Comparison of ENCODE assay signal across 8 mouse cellular contexts in genomic region chr15:78832701-78833123, GRCm38 (mm10). TPM values are rescaled to one million over a fixed set of nuclear protein-coding genes. Genes with fewer than 3 reads are reported as not detected.
DNase-seq lines count a peak whose midpoint lies in the region; ATAC-seq and TF ChIP-seq lines count a peak whose summit lies in the region.

No protein-coding gene starts in this region.

- no peaks in the 10 kb centered on the region for H3K36me3 ChIP-seq in neural tube, embryonic 11.5 days (ENCODE audit: control insufficient read depth, insufficient read depth, low read length)
- no peaks in the 10 kb centered on the region for H3K36me3 ChIP-seq in forebrain, embryonic 13.5 days (ENCODE audit: poor library complexity, severe bottlenecking)
- H3K36me3 ChIP-seq in heart, embryonic 15.5 days = no peaks in the 10 kb centered on the region
- H3K36me3 ChIP-seq in liver, embryonic 13.5 days = no peaks in the 10 kb centered on the region

- 8% methylated on average over 14 of the region's 14 CpGs for WGBS in neural tube, embryonic 11.5 days
- 3% methylated on average over 13 of the region's 14 CpGs for WGBS in forebrain, embryonic 13.5 days
- WGBS in heart, embryonic 15.5 days = 21% methylated on average over 14 of the region's 14 CpGs
- 52% methylated on average over 14 of the region's 14 CpGs for WGBS in liver, embryonic 13.5 days (ENCODE audit: insufficient replicate concordance)
- 39% methylated on average over 14 of the region's 14 CpGs for WGBS in olfactory bulb, adult 2 months

- peak; percentile 68 for ATAC-seq in neural tube, embryonic 11.5 days (ENCODE audit: insufficient read depth, low FRiP score, low TSS enrichment)
- peak; percentile 73 for ATAC-seq in forebrain, embryonic 13.5 days
- ATAC-seq in heart, embryonic 15.5 days (replicated peaks; ENCODE audit: insufficient number of reproducible peaks, insufficient read depth, low FRiP score, low read depth) = peak; percentile 68
- no peak; the same call in 1 of the 2 replicates for ATAC-seq in liver, embryonic 13.5 days (ENCODE audit: low read depth)

- TF ChIP-seq CTCF in olfactory bulb, adult 2 months (IDR thresholded peaks at IDR 0.05; ENCODE audit: insufficient read depth, low read depth, low read length) = no peak

- peak overlapping the region; percentile 24 for H3K9ac ChIP-seq in neural tube, embryonic 11.5 days (ENCODE audit: low read length)
- peak overlapping the region; percentile 18; the same call in 1 of the 2 replicates for H3K9ac ChIP-seq in forebrain, embryonic 13.5 days
- peak overlapping the region; percentile 21; the same call in 1 of the 2 replicates for H3K9ac ChIP-seq in heart, embryonic 15.5 days
- no peak overlapping the region for H3K9ac ChIP-seq in liver, embryonic 13.5 days

- no peaks in the 10 kb centered on the region for H3K27me3 ChIP-seq in neural tube, embryonic 11.5 days (ENCODE audit: control insufficient read depth, insufficient read depth, low read length)
- H3K27me3 ChIP-seq in forebrain, embryonic 13.5 days = peaks cover 12% of the 10 kb centered on the region
- peaks cover 4% of the 10 kb centered on the region; the same call in 1 of the 2 replicates for H3K27me3 ChIP-seq in heart, embryonic 15.5 days
- H3K27me3 ChIP-seq in liver, embryonic 13.5 days = peaks cover 6% of the 10 kb centered on the region; the same call in 1 of the 2 replicates

- H3K27ac ChIP-seq in neural tube, embryonic 11.5 days (ENCODE audit: low read depth, low read length) = peak overlapping the region; percentile 30; the same call in 1 of the 2 replicates
- H3K27ac ChIP-seq in forebrain, embryonic 13.5 days = peak overlapping the region; percentile 60
- H3K27ac ChIP-seq in heart, embryonic 15.5 days = peak overlapping the region; percentile 85
- peak overlapping the region; percentile 80 for H3K27ac ChIP-seq in liver, embryonic 13.5 days
- H3K27ac ChIP-seq in olfactory bulb, adult 2 months (ENCODE audit: insufficient read depth, low read depth, low read length) = 0 out of 2 replicates have a peak overlapping the region, but pooled peaks have one; percentile 10

- DNase-seq in neural tube, embryonic 11.5 days (ENCODE audit: low spot score) = peak; percentile 52
- DNase-seq in neural tube, embryonic 10.5 days (ENCODE audit: extremely low spot score, low spot score) = no peak
- peak; percentile 89 for DNase-seq in kidney, postnatal 10 days
- no peak for DNase-seq in liver, embryonic 13.5 days
- DNase-seq in thymus, adult 18-20 months = no peak

- H3K4me3 ChIP-seq in neural tube, embryonic 11.5 days (ENCODE audit: low read depth, low read length) = no peak overlapping the region
- no peak overlapping the region for H3K4me3 ChIP-seq in forebrain, embryonic 13.5 days
- no peak overlapping the region for H3K4me3 ChIP-seq in heart, embryonic 15.5 days
- H3K4me3 ChIP-seq in liver, embryonic 13.5 days (replicated peaks) = no peak overlapping the region
- H3K4me3 ChIP-seq in olfactory bulb, adult 2 months (ENCODE audit: insufficient read depth, low read depth, low read length) = no peak overlapping the region

- no peaks in the 10 kb centered on the region for H3K9me3 ChIP-seq in neural tube, embryonic 11.5 days (ENCODE audit: control insufficient read depth, low read length)
- H3K9me3 ChIP-seq in forebrain, embryonic 13.5 days (replicated peaks) = no peaks in the 10 kb centered on the region
- H3K9me3 ChIP-seq in heart, embryonic 15.5 days (replicated peaks) = no peaks in the 10 kb centered on the region
- no peaks in the 10 kb centered on the region for H3K9me3 ChIP-seq in liver, embryonic 13.5 days (replicated peaks)

- H3K4me1 ChIP-seq in neural tube, embryonic 11.5 days (ENCODE audit: control insufficient read depth, insufficient read depth, low read length) = peaks cover 27% of the 10 kb centered on the region
- H3K4me1 ChIP-seq in forebrain, embryonic 13.5 days = peaks cover 28% of the 10 kb centered on the region
- H3K4me1 ChIP-seq in heart, embryonic 15.5 days (replicated peaks) = peaks cover 63% of the 10 kb centered on the region
- peaks cover 49% of the 10 kb centered on the region for H3K4me1 ChIP-seq in liver, embryonic 13.5 days (replicated peaks)
- H3K4me1 ChIP-seq in olfactory bulb, adult 2 months (ENCODE audit: control insufficient read depth, insufficient read depth, low read length) = peaks cover 39% of the 10 kb centered on the region

- H3K4me2 ChIP-seq in neural tube, embryonic 11.5 days (ENCODE audit: low read depth) = 0 out of 2 replicates have a peak overlapping the region, but pooled peaks have one; percentile 4
- H3K4me2 ChIP-seq in forebrain, embryonic 13.5 days = no peak overlapping the region
- peak overlapping the region; percentile 36 for H3K4me2 ChIP-seq in heart, embryonic 15.5 days
- no peak overlapping the region for H3K4me2 ChIP-seq in liver, embryonic 13.5 days

- no peak for TF ChIP-seq POLR2A in olfactory bulb, adult 2 months (IDR thresholded peaks at IDR 0.05; ENCODE audit: insufficient read depth, low read depth, low read length)

RNA-seq across cellular contexts. Expression of gene Cdc42ep1, which starts 9.7 kb away (rescaled TPM):
- 14.0 and 15.1 TPM in 2 replicates for polyA plus RNA-seq in neural tube, embryonic 11.5 days (2014; fragmentation: Nextera tagmentation; extraction: Ambion mirVana)
- 5.0 and 5.5 TPM in 2 replicates for polyA plus RNA-seq in forebrain, embryonic 13.5 days (2015; fragmentation: Nextera tagmentation; extraction: Ambion mirVana)
- 32.0 and 40.4 TPM in 2 replicates for polyA plus RNA-seq in heart, embryonic 15.5 days (2015; fragmentation: Nextera tagmentation; extraction: Ambion mirVana)
- polyA plus RNA-seq in liver, embryonic 13.5 days (2015; fragmentation: Nextera tagmentation; extraction: Ambion mirVana) = 9.5 and 10.8 TPM in 2 replicates
- not detected in 2 replicates for polyA plus RNA-seq in olfactory bulb, adult 2 months (2012; ENCODE audit: insufficient read depth, insufficient read length, low replicate concordance, missing spikeins)

RNA-seq across cellular contexts. Expression of gene Lgals2, which starts 22.6 kb away (rescaled TPM):
- polyA plus RNA-seq in neural tube, embryonic 11.5 days (2014; fragmentation: Nextera tagmentation; extraction: Ambion mirVana) = not detected in 2 replicates
- polyA plus RNA-seq in forebrain, embryonic 13.5 days (2015; fragmentation: Nextera tagmentation; extraction: Ambion mirVana) = not detected in 2 replicates
- 0.43 and 0.45 TPM in 2 replicates for polyA plus RNA-seq in heart, embryonic 15.5 days (2015; fragmentation: Nextera tagmentation; extraction: Ambion mirVana)
- polyA plus RNA-seq in liver, embryonic 13.5 days (2015; fragmentation: Nextera tagmentation; extraction: Ambion mirVana) = 10.0 and 13.7 TPM in 2 replicates
- polyA plus RNA-seq in olfactory bulb, adult 2 months (2012; ENCODE audit: insufficient read depth, insufficient read length, low replicate concordance, missing spikeins) = not detected in 2 replicates

RNA-seq across cellular contexts. Expression of gene Card10, which starts 29.9 kb away (rescaled TPM):
- 3.3 and 3.7 TPM in 2 replicates for polyA plus RNA-seq in neural tube, embryonic 11.5 days (2014; fragmentation: Nextera tagmentation; extraction: Ambion mirVana)
- polyA plus RNA-seq in forebrain, embryonic 13.5 days (2015; fragmentation: Nextera tagmentation; extraction: Ambion mirVana) = 0.92 and 0.93 TPM in 2 replicates
- 5.7 and 7.6 TPM in 2 replicates for polyA plus RNA-seq in heart, embryonic 15.5 days (2015; fragmentation: Nextera tagmentation; extraction: Ambion mirVana)
- 1.1 and 1.3 TPM in 2 replicates for polyA plus RNA-seq in liver, embryonic 13.5 days (2015; fragmentation: Nextera tagmentation; extraction: Ambion mirVana)
- polyA plus RNA-seq in olfactory bulb, adult 2 months (2012; ENCODE audit: insufficient read depth, insufficient read length, low replicate concordance, missing spikeins) = not detected in 2 replicates

RNA-seq across cellular contexts. Expression of gene Gga1, which starts 44.3 kb away (rescaled TPM):
- 36.4 and 37.0 TPM in 2 replicates for polyA plus RNA-seq in neural tube, embryonic 11.5 days (2014; fragmentation: Nextera tagmentation; extraction: Ambion mirVana)
- 50.3 and 53.7 TPM in 2 replicates for polyA plus RNA-seq in forebrain, embryonic 13.5 days (2015; fragmentation: Nextera tagmentation; extraction: Ambion mirVana)
- polyA plus RNA-seq in heart, embryonic 15.5 days (2015; fragmentation: Nextera tagmentation; extraction: Ambion mirVana) = 39.7 and 48.4 TPM in 2 replicates
- 20.7 and 23.7 TPM in 2 replicates for polyA plus RNA-seq in liver, embryonic 13.5 days (2015; fragmentation: Nextera tagmentation; extraction: Ambion mirVana)
- not detected in 2 replicates for polyA plus RNA-seq in olfactory bulb, adult 2 months (2012; ENCODE audit: insufficient read depth, insufficient read length, low replicate concordance, missing spikeins)

RNA-seq across cellular contexts. Expression of gene Mfng, which starts 59.4 kb away (rescaled TPM):
- polyA plus RNA-seq in neural tube, embryonic 11.5 days (2014; fragmentation: Nextera tagmentation; extraction: Ambion mirVana) = 34.1 and 34.9 TPM in 2 replicates
- 136 and 138 TPM in 2 replicates for polyA plus RNA-seq in forebrain, embryonic 13.5 days (2015; fragmentation: Nextera tagmentation; extraction: Ambion mirVana)
- polyA plus RNA-seq in heart, embryonic 15.5 days (2015; fragmentation: Nextera tagmentation; extraction: Ambion mirVana) = 13.6 and 21.0 TPM in 2 replicates
- polyA plus RNA-seq in liver, embryonic 13.5 days (2015; fragmentation: Nextera tagmentation; extraction: Ambion mirVana) = 7.0 and 7.2 TPM in 2 replicates
- not detected in 2 replicates for polyA plus RNA-seq in olfactory bulb, adult 2 months (2012; ENCODE audit: insufficient read depth, insufficient read length, low replicate concordance, missing spikeins)

Comparison
In these comparisons a context has a peak if more than half of its experiments do, and no peak if none do; other contexts are left out.
1. DNase-seq: peak in neural tube, embryonic 11.5 days (single experiment) and kidney, postnatal 10 days (single experiment); none in neural tube, embryonic 10.5 days (single experiment), liver, embryonic 13.5 days (single experiment) and thymus, adult 18-20 months (0 of 2).
2. H3K27ac ChIP-seq: peak in every context shown above with its lines; median percentile 85 in heart, embryonic 15.5 days; 80 in liver, embryonic 13.5 days; 60 in forebrain, embryonic 13.5 days; 30 in neural tube, embryonic 11.5 days; 10 in olfactory bulb, adult 2 months.
3. H3K4me2 ChIP-seq: peak in neural tube, embryonic 11.5 days (single experiment) and heart, embryonic 15.5 days (single experiment); none in forebrain, embryonic 13.5 days (single experiment) and liver, embryonic 13.5 days (single experiment).